Mouse (Mus musculus) adrenal gland, postnatal 25 days (tissue): ENCODE results near the gene Csad. TPM values are rescaled to one million over a fixed set of nuclear protein-coding genes. Genes with fewer than 3 reads are reported as not detected.
"Not testable (repeated sequence)": the region's sequence is repeated elsewhere in the genome, so short reads cannot be mapped to it uniquely, and the experiment has no call there.

ENCODE experiments used
- DNase-seq: peaks from one replicate; pipeline ENCODE4 v3.0.0; 2021; ENCODE audit warnings: mixed read lengths
- total RNA-seq: library from RNA; stranded (reverse); gene quantifications from 2 replicates; pipeline ENCODE4 v1.2.3, GENCODE M21; 2021

Gene Csad
- total RNA-seq, 1 experiment from 2014 or later, result 76.1 TPM

- no peak for DNase-seq
These were observed 40.4 kb downstream of the Csad start for GRCm38 (mm10) chr15:102163900-102164693.

DNA sequence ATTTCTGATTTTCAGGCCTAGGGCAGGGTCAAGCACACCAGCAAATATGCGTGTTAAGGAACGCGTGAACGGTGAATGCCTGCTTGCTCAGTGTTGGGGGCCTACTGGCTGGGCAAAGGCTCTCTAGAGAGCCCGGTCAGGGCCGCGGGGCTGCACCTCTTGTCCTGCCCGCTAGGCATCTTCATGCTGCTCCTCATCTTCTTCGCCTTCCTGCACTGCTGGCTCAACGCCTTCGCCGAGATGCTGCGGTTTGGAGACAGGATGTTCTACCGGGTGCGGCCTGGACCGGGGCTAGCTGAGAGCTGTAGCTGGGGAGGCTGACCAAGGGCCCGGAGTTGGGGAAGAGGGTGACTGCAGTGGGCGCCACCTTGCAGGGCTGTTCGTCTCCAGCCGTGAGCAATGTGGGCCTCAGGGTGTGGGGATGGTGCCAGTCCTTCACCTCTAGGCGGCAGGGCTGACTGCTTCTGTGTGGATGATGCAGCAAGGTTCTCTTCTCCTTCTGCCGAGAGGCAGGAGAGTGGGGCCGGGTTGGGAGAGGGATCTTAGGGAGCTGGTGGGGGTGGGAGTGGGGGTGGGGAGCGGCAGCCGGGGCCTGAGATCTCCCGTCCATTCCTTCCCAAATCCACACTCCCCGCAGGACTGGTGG is 44.0 kb downstream of the Csad start:
- no peak for DNase-seq

DNA sequence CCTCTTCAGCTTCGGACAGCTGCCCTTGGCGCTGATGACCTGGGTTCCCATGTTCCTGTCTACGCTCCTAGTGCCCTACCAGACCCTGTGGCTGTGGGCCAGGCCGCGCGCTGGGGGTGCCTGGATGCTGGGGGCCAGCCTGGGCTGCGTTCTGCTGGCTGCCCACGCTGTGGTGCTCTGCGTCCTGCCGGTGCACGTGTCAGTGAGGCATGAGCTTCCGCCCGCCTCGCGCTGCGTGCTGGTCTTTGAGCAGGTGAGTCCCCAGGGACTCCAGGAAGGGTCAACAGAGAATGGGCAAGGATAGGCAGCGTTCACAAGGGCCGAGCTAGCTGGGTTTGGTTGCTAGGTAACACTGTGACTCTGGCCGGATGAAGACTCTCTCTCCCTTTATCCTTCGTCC is 47.7 kb downstream of the Csad start:
- no peak for DNase-seq

GRCm38 (mm10) chr15:102155006-102155405 is 49.5 kb downstream of the Csad start:
- not testable (repeated sequence) for DNase-seq

- DNase-seq, result no peak
These were observed 51.9 kb downstream of the Csad start for GRCm38 (mm10) chr15:102152646-102153045.

GRCm38 (mm10) chr15:102150301-102151135 is 54.0 kb downstream of the Csad start, which contains the start of gene Soat2:
Gene Soat2 (plus strand): TSS chr15:102150526.
- DNase-seq, result no peak

GRCm38 (mm10) chr15:102149561-102149960 is 55.0 kb downstream of the Csad start:
- DNase-seq, result no peak

GRCm38 (mm10) chr15:102147674-102148402 is 56.7 kb downstream of the Csad start:
- no peak for DNase-seq

DNA sequence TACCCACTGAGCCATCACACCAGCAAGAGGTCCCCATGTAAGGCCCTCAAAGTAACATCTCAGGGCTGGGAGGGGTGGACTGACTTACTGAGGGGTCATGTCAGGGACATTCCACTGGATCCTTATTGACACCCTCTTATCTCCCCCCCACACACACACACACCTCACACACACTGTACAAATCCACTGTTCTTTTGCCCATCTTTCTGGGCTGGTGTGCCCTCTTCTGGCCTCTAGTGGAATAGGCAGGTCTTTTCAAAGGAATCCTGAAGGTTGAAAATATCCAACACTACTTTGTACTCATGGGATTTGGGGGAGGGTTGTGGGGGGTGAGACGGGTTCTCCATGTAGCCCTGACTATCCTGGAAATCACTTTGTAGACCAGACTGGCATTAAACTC is 57.6 kb downstream of the Csad start:
- peak; percentile 42 for DNase-seq

DNA sequence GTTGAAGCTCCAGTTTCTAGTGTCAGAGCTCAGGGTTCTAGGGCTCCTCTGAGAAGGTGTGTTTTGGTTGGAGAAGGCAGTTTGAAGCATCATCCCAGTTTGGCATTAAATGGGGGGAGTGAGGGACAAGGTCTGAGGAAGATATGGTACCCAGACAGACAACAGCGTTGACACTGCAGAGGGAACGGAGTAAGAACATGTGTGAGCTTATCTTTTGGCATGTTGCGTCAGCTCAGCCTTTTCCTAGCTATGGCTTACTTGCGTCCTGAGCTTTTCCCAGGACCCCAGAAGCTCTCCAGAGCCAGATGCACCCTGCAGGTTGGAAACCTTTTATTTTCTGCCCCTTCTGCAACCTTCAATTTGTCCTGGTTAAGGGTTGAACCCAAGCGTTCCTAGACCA is 58.4 kb downstream of the Csad start:
- no peak for DNase-seq

DNA sequence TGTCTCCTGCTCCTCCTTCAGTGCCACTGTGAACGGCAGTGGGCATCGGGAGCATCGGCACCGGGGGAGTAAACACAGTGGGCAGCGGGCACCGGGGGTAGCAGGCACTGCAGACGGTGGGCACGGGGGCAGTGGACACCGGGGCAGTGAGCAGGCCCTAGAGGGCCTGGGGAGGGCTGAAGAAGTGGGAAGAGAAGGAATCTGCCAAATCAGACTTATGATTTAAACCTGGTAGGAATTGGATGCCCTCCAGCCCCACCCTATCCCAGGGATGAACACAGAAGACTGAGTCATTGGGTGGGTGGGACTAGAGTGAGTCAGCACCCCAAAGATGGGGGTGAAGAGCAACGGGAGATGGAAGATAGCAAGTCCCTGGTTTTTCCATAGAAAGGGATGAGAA is 59.2 kb downstream of the Csad start:
- DNase-seq, result peak; percentile 78

- no peak for DNase-seq
These were observed 59.8 kb downstream of the Csad start for GRCm38 (mm10) chr15:102144726-102145125.

DNA sequence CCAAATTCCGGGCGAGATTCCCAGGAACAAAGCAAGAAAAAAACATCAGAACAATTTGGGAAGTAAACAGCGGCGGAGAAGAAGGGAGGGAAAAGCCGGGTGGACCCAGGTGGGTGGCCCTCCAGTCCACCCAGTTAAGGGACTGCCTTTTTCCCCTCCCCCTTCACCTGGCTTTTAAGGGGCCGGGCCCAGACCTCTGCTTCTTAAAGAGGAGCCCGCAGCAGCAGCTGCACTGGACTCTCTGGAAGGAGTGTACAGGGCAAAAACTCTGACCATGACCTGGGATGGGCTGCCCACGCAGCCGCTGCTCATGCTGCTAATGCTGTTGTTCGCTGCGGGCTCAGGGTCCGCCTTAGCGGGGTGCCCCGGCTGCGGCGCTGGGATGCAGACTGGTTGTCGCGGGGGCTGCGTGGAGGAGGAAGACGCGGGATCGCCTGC is 60.2 kb downstream of the Csad start, which contains the start of gene Igfbp6:
Gene Igfbp6, plus strand, starts transcription at position 89 of the 438 bp plus-strand sequence.
- no peak for DNase-seq

GRCm38 (mm10) chr15:102142914-102143912 is 61.3 kb downstream of the Csad start:
- no peak for DNase-seq

DNA sequence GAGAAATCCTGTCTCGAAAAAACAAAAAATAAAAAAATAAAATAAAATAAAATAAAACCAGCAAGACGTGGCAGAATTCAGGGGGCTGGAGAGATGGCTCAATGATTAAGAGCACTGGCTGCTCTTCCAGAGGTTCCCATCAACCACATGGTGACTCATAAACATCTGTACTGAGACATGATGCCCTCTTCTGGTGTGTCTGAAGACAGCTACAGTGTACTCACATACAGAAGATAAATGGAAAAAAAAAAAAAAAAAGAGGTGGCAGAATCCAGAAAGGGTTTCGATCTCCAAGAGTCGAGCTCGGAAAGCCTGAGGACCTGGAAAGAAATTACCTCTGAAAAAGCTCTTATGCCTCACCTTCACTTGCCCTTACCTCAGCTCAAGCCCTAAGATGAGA is 63.4 kb downstream of the Csad start:
- no peak for DNase-seq

- DNase-seq, result peak; percentile 97
These were observed 68.3 kb downstream of the Csad start, which contains the start of gene Spryd3 for GRCm38 (mm10) chr15:102136129-102136758. Gene Spryd3 (minus strand): TSS chr15:102136234.

GRCm38 (mm10) chr15:102135522-102136128 is 68.9 kb downstream of the Csad start:
- no peak for DNase-seq

GRCm38 (mm10) chr15:102134709-102135108 is 69.8 kb downstream of the Csad start:
- DNase-seq, result no peak

DNA sequence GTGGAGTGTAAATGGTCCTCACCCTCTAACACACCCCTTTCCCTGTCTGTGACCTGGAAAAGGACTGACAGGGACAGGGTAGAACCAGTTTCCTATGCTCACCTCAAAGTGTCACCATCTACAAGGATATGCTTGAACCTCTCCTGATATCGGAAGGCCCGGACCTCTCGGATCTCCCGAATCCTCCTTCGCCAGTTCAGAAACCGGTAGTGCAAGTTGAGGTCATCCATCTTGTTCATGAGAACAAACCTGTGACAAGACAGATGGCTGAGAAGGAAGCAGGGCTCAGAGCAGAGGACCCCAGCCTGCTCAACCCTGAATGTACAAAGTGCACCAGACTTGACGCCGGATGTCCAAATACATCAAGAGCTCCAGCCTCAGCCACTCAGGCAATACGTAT is 71.2 kb downstream of the Csad start:
- DNase-seq, result no peak
